Mouse (Mus musculus) stomach, postnatal 0 days (tissue): ENCODE measurements at regions not wholly inside any gene's neighbourhood (a gene's known extent, or its start where the extent isn't known, plus 50 kb on each side); places are given as distances from the start of the nearest gene placed in this dataset.

Source experiments
- ATAC-seq: fragments of 200-750 bp; cut with Nextera tagmentation; 2 replicates; pipeline ENCODE4 v1.8.0; 2017; ENCODE audit not compliant: low FRiP score, low TSS enrichment
- DNase-seq: peaks from one replicate; pipeline ENCODE4 v3.0.0-alpha.2; 2016; ENCODE audit warnings: low spot score
- H3K27ac ChIP-seq: fragments of 300-500 bp; sonication (generic); replicated peaks from 2 replicates; pipeline ENCODE4 v1.5.1; 2014; ENCODE audit warnings: mild to moderate bottlenecking, control low read depth
- H3K27me3 ChIP-seq: fragments of 300-500 bp; sonication (generic); 2 replicates; pipeline ENCODE4 v1.6.1; 2014; ENCODE audit warnings: low read length; ENCODE audit not compliant: control insufficient read depth, insufficient read depth
- H3K36me3 ChIP-seq: fragments of 300-500 bp; sonication (generic); 2 replicates; pipeline ENCODE4 v1.6.1; 2014; ENCODE audit warnings: low read length, mixed read lengths; ENCODE audit not compliant: control insufficient read depth, insufficient read depth
- H3K4me1 ChIP-seq: fragments of 300-500 bp; sonication (generic); replicated peaks from 2 replicates; pipeline ENCODE4 v1.6.1; 2014; ENCODE audit warnings: antibody characterized with exemption; ENCODE audit not compliant: control insufficient read depth, insufficient read depth
- H3K4me2 ChIP-seq: fragments of 300-500 bp; sonication (generic); replicated peaks from 2 replicates; pipeline ENCODE4 v1.6.1; 2014; ENCODE audit warnings: low read depth, mild to moderate bottlenecking, control low read depth, moderate library complexity
- H3K4me3 ChIP-seq: fragments of 300-500 bp; sonication (generic); 2 replicates; pipeline ENCODE4 v1.5.1; 2014; ENCODE audit warnings: low read depth, low read length, control low read depth
- H3K9ac ChIP-seq: fragments of 300-500 bp; sonication (generic); 2 replicates; pipeline ENCODE4 v1.6.1; 2014; ENCODE audit warnings: mild to moderate bottlenecking, low read length, control low read depth, mixed read lengths
- H3K9me3 ChIP-seq: fragments of 300-500 bp; sonication (generic); 2 replicates; pipeline ENCODE4 v1.6.1; 2016; ENCODE audit warnings: low read length; ENCODE audit not compliant: control insufficient read depth
- CTCF ChIP-seq: IDR thresholded peaks from 2 replicates; pipeline ENCODE4 v1.5.1; 2016; ENCODE audit warnings: antibody characterized with exemption, low read depth, mild to moderate bottlenecking, moderate library complexity
- EP300 ChIP-seq: optimal IDR thresholded peaks from 2 replicates; pipeline ENCODE3; 2016; ENCODE audit warnings: antibody characterized with exemption
- WGBS: fragments of 180-500 bp; shearing (Covaris S2); extraction: QIAGEN DNeasy Blood & Tissue Kit; methylation state at CpG from one replicate; pipeline ENCODE4 v1.1.7; 2014; 5-methylcytosine and 5-hydroxymethylcytosine counted together

DNA sequence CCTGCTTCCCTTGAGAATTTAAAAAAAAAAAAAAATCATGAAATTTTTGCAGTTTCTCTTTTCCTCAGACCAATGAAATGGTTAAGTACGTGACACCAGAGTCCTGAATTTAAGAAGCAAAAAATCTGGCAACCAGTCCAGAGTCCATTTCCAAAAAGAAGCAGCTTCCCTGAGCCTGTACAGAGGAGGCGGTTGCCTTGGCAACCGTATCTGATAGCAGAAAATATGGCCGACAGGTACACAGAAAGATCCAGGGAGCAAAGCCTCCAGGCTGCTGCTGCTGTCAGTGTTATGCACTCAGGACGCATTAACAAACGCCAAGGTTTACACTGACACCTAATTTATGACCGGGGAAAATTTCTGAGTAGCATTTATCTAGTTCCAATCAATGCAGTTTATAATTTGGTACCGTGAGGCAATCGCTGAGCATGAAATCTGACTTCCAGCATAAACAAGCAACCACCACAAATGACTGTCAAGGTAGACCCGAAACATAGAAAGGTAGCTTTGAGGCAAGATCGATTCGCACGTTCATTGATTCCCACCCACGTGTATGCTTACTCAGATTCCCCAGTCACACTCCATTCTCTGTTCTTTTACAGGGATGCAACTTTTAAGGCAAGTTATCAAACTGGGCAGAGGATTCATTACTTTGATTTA, 420.8 kb downstream of the Basp1 start:
- Histone ChIP-seq H3K9me3 (no peaks in the 10 kb centered on the region), H3K4me2 (no peak overlapping the region), H3K4me3 (no peak overlapping the region), H3K4me1 (no peaks in the 10 kb centered on the region), H3K36me3 (no peaks in the 10 kb centered on the region), H3K27me3 (no peaks in the 10 kb centered on the region), H3K27ac (no peak overlapping the region), H3K9ac (no peak overlapping the region)
- ATAC-seq (no peak), DNase-seq (no peak)
- TF ChIP-seq CTCF, result no peak
- TF ChIP-seq EP300, result no peak
- WGBS, result 64% methylated on average over 14 of the region's 14 CpGs

DNA sequence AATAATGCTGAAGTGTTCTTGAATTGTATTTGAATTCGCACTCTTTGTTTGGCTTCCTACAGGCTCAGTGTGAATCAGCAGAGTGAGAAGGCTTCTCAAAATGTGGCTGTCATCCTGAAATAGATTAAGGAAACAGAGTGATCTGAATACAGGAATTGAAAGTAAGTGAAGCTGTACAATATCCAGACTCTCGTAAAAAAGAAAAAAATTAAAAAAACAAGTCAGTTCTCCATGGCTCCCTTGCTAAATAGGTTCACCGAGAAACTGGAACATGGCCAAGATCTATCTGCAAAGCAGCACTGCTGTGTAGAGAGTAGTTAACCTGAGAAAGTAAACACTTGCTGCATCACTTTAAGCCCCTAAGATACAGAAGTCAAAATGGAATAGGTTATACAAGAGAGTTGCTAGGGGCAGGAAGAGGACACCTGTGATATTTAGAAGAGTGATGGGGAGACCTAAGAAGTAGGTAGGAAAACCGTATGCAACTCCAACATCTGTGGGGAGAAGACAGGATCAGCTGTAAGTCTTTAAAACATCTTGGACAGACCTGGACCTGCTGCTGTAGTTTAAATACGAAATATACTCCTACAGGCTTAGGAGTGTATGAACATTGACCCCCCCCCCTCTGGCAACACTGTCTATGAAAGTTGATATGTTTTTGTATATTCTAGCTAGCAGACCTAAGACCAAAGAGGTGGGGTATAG, 423.3 kb downstream of the Basp1 start:
- Histone ChIP-seq H3K36me3 (no peaks in the 10 kb centered on the region), H3K27ac (no peak overlapping the region), H3K9me3 (no peaks in the 10 kb centered on the region), H3K27me3 (no peaks in the 10 kb centered on the region), H3K4me1 (no peaks in the 10 kb centered on the region), H3K4me3 (no peak overlapping the region), H3K4me2 (no peak overlapping the region), H3K9ac (no peak overlapping the region)
- WGBS, result 41% methylated on average over 5 of the region's 5 CpGs
- DNase-seq, result no peak
- TF ChIP-seq EP300 (no peak), CTCF (no peak)
- ATAC-seq, result no peak

DNA sequence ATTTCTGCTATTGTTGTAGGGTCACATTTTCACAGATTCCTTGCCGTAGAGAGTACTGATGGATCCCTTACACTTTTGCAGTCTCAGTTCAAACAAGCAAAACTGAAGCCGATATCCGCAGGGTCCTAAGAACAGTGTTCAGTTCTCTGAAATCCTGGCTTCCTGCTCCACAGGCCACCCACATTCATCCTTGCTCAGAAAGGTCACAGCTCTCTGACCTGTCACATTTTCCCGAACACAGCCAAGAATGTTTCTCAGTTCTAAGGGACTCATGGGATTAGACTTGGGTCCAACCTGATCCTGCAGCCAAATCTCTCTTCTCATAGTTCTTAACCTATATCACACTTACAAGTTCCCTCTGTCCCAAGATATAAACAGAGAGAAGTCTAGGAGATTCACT, 432.7 kb downstream of the Basp1 start:
- WGBS, result 49% methylated on average over 4 of the region's 4 CpGs
- H3K9me3 ChIP-seq, result no peaks in the 10 kb centered on the region

DNA sequence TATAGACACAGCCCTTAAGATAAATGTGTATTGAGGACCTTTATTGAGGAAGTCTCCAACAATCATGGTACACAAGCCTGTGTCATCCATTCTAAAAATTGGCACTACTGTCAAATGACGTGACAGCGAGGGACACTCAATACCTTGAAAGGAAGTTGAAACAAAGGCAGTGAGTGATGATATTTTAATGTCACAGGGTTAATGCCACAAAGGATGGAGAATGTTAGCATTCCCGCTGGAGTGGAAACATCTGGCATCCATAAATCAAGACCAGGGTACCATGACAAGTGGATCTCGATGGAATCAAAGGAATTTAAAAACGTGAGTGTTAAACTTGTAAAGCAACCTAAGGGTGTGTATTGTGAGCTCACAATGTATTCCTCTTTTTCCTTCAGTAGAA, 441.5 kb downstream of the Basp1 start:
- no peak overlapping the region for H3K9ac ChIP-seq
- no peaks in the 10 kb centered on the region for H3K4me1 ChIP-seq
- DNase-seq, result no peak
- 7% methylated on average over 5 of the region's 5 CpGs for WGBS
- TF ChIP-seq CTCF (no peak), EP300 (no peak)
- H3K9me3 ChIP-seq, result no peaks in the 10 kb centered on the region
- no peak overlapping the region for H3K27ac ChIP-seq
- H3K4me3 ChIP-seq, result no peak overlapping the region
- no peak for ATAC-seq
- H3K36me3 ChIP-seq, result no peaks in the 10 kb centered on the region
- H3K27me3 ChIP-seq, result no peaks in the 10 kb centered on the region
- no peak overlapping the region for H3K4me2 ChIP-seq

More for the DNA sequence above, 432.7 kb downstream of the Basp1 start:
- no peak overlapping the region for H3K4me2 ChIP-seq
- no peak overlapping the region for H3K27ac ChIP-seq
- no peak overlapping the region for H3K9ac ChIP-seq
- H3K36me3 ChIP-seq, result no peaks in the 10 kb centered on the region
- H3K4me1 ChIP-seq, result no peaks in the 10 kb centered on the region
- DNase-seq (no peak), ATAC-seq (no peak)
- no peak overlapping the region for H3K4me3 ChIP-seq
- TF ChIP-seq EP300 (no peak), CTCF (no peak)
- no peaks in the 10 kb centered on the region for H3K27me3 ChIP-seq

DNA sequence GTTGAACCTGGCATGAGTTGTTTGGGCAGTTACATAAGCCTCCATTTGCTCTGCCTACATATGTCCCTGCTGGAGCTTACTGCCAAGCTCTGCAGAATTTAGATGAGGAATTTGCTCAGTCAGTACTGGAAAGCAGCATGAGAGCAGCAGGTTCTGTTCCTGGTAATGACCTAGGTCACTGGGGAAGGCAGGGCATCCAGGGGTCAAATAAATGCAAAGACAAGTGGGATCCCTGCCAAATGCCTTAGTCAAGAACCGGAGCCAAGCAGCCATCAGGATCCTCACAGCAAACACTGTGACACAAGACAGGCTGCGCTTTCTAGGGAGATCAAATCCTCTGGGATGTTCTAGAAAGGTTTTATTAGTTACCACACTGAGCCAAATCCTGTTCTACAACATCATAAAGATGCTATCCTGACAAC, 444.2 kb downstream of the Basp1 start:
- no peak for DNase-seq
- TF ChIP-seq CTCF, result no peak
- TF ChIP-seq EP300, result no peak
- Histone ChIP-seq H3K36me3 (no peaks in the 10 kb centered on the region), H3K9ac (no peak overlapping the region), H3K4me3 (no peak overlapping the region), H3K4me1 (no peaks in the 10 kb centered on the region), H3K27ac (no peak overlapping the region), H3K9me3 (no peaks in the 10 kb centered on the region), H3K4me2 (no peak overlapping the region), H3K27me3 (no peaks in the 10 kb centered on the region)
- 21% methylated on average over 2 of the region's 2 CpGs for WGBS
- ATAC-seq, result no peak

DNA sequence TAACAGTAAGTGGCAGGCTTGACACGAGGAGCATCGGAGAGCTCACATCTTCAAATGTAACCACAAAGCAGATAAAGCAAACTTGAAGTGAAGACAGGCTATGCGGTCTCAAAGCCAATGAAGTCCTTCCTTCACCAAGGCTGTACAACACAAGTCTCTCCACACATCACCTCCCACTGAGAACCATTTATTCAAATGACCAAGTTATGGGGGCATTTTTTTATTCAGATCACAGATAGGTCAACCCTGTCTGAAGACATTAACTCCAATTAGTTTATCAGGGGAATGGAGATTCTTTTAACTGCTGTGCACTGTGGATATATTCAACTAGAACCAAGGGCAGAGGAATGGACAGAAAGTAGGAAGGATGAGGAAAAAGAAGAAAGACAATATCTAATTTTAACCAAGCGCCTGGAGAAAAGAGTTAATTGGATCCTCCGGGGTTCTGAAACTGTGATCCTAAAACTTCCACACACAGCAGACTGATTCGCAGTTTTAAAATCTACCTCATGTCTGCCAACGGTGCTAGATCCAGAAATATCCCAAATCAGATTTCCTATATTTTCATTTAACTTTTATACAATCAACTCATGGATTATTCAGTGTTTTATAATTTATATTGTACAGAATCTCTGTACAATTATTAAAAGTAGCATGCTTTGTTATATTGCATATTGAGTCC, 444.8 kb downstream of the Basp1 start:
- WGBS, result 83% methylated on average over 7 of the region's 7 CpGs
- no peak for DNase-seq
- H3K9ac ChIP-seq, result no peak overlapping the region
- H3K4me3 ChIP-seq, result no peak overlapping the region
- no peaks in the 10 kb centered on the region for H3K9me3 ChIP-seq
- no peak for ATAC-seq
- no peaks in the 10 kb centered on the region for H3K4me1 ChIP-seq
- H3K36me3 ChIP-seq, result no peaks in the 10 kb centered on the region
- no peak overlapping the region for H3K4me2 ChIP-seq
- TF ChIP-seq CTCF (no peak), EP300 (no peak)
- H3K27me3 ChIP-seq, result no peaks in the 10 kb centered on the region
- no peak overlapping the region for H3K27ac ChIP-seq
